Mouse (Mus musculus): ENCODE measurements at regions not wholly inside any gene's neighbourhood (a gene's known extent, or its start where the extent isn't known, plus 50 kb on each side); places are given as distances from the start of the nearest gene placed in this dataset.

DNA sequence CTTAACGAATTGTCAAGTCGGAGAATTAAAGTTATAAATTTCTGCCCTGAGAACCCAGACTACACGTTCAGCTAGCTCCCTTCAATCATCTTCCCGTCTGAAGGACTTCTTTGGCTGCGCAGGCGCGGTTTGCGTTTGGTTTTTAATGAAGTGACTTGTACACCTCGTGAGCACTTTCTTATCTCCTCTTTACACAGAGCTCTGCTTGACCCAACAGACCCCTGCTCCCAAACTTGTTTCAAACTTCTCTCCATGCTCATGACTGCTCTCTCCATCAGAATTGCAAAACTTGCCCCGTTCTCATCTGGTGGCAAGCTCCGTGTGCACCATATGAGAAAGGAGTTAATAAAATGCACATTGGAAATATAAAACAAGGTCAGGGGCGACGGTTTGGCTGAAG is 257.2 kb upstream of the Nt5e start:
- no peak for TF ChIP-seq CTCF (IDR thresholded peaks at IDR 0.05; ENCODE audit: extremely low read depth, insufficient read length, insufficient replicate concordance, low read depth, low read length)
- no peak for TF ChIP-seq POLR2A (IDR thresholded peaks at IDR 0.05; ENCODE audit: low read depth, low read length)

Data from small intestine, adult 2 months (tissue).